9 mouse cellular contexts compared by ENCODE assay signal in the genomic region with DNA sequence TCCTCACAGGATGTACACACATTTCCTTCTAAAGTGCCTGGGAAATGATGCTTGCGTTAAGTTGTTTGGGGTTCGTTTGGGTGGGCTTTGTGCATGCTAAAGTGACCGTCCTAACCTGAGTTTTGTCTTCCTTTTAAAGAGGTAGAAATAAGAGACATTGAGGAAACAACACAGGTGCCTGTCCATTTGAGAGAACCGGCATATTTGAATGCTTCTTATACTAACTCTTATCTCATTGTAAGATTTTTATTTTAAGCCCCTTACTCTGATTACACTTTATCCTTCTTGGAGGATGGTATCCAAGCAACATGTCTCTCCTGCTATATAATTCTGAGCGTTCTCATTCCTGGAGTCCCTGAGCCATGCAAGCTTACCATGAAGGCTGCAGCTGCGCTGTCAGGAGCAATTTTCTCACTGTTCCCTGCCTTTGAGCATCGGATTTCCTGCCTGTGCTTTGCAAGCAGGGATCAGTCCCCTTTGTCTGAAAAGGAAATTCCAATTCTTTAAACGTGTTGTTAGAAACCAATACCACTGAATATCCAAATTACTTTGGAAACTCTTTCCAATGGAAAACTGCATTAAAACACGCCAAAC. TPM values are rescaled to one million over a fixed set of nuclear protein-coding genes. Genes with fewer than 3 reads are reported as not detected.
DNase-seq lines count a peak whose midpoint lies in the region; ATAC-seq lines count a peak whose summit lies in the region.
"Had no signal": no experiment of that assay in that cellular context is flagged by ENCODE, and none has a peak within 500 bp of the region (broad histone marks: within the 10 kb centered on the region; RNA-seq: fewer than 3 reads in every experiment).

No protein-coding gene starts in this region.

- no peaks in the 10 kb centered on the region for H3K27me3 ChIP-seq in heart, embryonic 11.5 days (ENCODE audit: control insufficient read depth, insufficient read depth, low read length)
- no peaks in the 10 kb centered on the region for H3K27me3 ChIP-seq in hindbrain, embryonic 10.5 days (ENCODE audit: insufficient read depth, poor library complexity, severe bottlenecking)
- no peaks in the 10 kb centered on the region for H3K27me3 ChIP-seq in midbrain, embryonic 11.5 days (ENCODE audit: control insufficient read depth, insufficient read depth, low read length)

- peak overlapping the region; percentile 42 for H3K4me2 ChIP-seq in heart, embryonic 11.5 days
- H3K4me2 ChIP-seq in midbrain, embryonic 11.5 days, result peak overlapping the region; percentile 40

- no peak for ATAC-seq in heart, embryonic 11.5 days (replicated peaks; ENCODE audit: insufficient number of reproducible peaks, low FRiP score, low TSS enrichment)
- ATAC-seq in midbrain, embryonic 11.5 days (ENCODE audit: low FRiP score), result peak; percentile 73

- H3K36me3 ChIP-seq in heart, embryonic 11.5 days (ENCODE audit: control insufficient read depth, insufficient read depth, low read length), result no peaks in the 10 kb centered on the region
- peaks cover 11% of the 10 kb centered on the region; the same call in 1 of the 2 replicates for H3K36me3 ChIP-seq in hindbrain, embryonic 10.5 days
- H3K36me3 ChIP-seq in midbrain, embryonic 11.5 days (ENCODE audit: control insufficient read depth, insufficient read depth, low read length), result no peaks in the 10 kb centered on the region

- H3K27ac ChIP-seq in heart, embryonic 11.5 days (ENCODE audit: low read depth, low read length), result peak overlapping the region; percentile 42
- H3K27ac ChIP-seq in hindbrain, embryonic 10.5 days, result peak overlapping the region; percentile 83
- peak overlapping the region; percentile 80 for H3K27ac ChIP-seq in midbrain, embryonic 11.5 days (ENCODE audit: low read depth, low read length)

- no peak overlapping the region for H3K4me3 ChIP-seq in heart, embryonic 11.5 days (ENCODE audit: low read depth, low read length)
- H3K4me3 ChIP-seq in hindbrain, embryonic 10.5 days, result peak overlapping the region; percentile 37
- no peak overlapping the region; the same call in 1 of the 2 replicates for H3K4me3 ChIP-seq in midbrain, embryonic 11.5 days (ENCODE audit: low read depth, low read length)

- no peak for DNase-seq in heart, postnatal 36 days
- peak; percentile 47 for DNase-seq in R1 (ENCODE audit: low read depth, low spot score)
- DNase-seq in hindbrain, embryonic 10.5 days (ENCODE audit: low spot score), result peak; percentile 50
- DNase-seq in midbrain, embryonic 11.5 days (ENCODE audit: low spot score, missing footprints), result peak; percentile 93
- DNase-seq in cerebellum, postnatal 25 days, result no peak
- no peak for DNase-seq in adrenal gland, postnatal 4 days (ENCODE audit: low spot score in 2 of 2)
- no peak for DNase-seq in gastrocnemius, adult 8-10 months (ENCODE audit: low spot score in 2 of 2)
- DNase-seq: cerebellum, adult 9-11 months had no signal

- no peaks in the 10 kb centered on the region for H3K9me3 ChIP-seq in heart, embryonic 11.5 days (replicated peaks; ENCODE audit: control insufficient read depth, low read length)
- H3K9me3 ChIP-seq in hindbrain, embryonic 10.5 days, result 0 out of 2 replicates have a peak, but pooled peaks cover 3% of the 10 kb centered on the region
- H3K9me3 ChIP-seq in midbrain, embryonic 11.5 days (ENCODE audit: control insufficient read depth, low read length), result no peaks in the 10 kb centered on the region

- intact Hi-C loops in heart, postnatal 36 days (cut with DNase I), result loop anchor here (1.0 to 2.0 kb wide), 2 partner anchors 16 to 28 kb away; a partner anchor contains a TSS

- 14% methylated on average over 9 of the region's 9 CpGs for WGBS in heart, embryonic 11.5 days (ENCODE audit: insufficient replicate concordance)
- WGBS in hindbrain, embryonic 10.5 days, result 6% methylated on average over 9 of the region's 9 CpGs
- WGBS in midbrain, embryonic 11.5 days, result 4% methylated on average over 9 of the region's 9 CpGs

- no peak overlapping the region for H3K9ac ChIP-seq in heart, embryonic 11.5 days (ENCODE audit: low read depth, low read length)
- H3K9ac ChIP-seq in midbrain, embryonic 11.5 days (ENCODE audit: low read length), result peak overlapping the region; percentile 47; the same call in 1 of the 2 replicates

- peaks cover 14% of the 10 kb centered on the region for H3K4me1 ChIP-seq in heart, embryonic 11.5 days (ENCODE audit: control insufficient read depth, insufficient read depth, low read length)
- peaks cover 45% of the 10 kb centered on the region for H3K4me1 ChIP-seq in hindbrain, embryonic 10.5 days (replicated peaks)
- H3K4me1 ChIP-seq in midbrain, embryonic 11.5 days (ENCODE audit: control insufficient read depth, insufficient read depth, low read length), result peaks cover 27% of the 10 kb centered on the region

RNA-seq across cellular contexts. Expression of a gene that starts 16.3 kb away (rescaled TPM):
- polyA plus RNA-seq in heart, embryonic 11.5 days (2014; fragmentation: Nextera tagmentation; extraction: Ambion mirVana), result 2,531 and 2,677 TPM in 2 replicates
- 1,000 to 10,000 TPM; 1,282 to 1,390 TPM for total RNA-seq in heart, postnatal 36 days (2021)
- 2,933 and 3,536 TPM in 2 replicates for polyA plus RNA-seq in hindbrain, embryonic 10.5 days (2016; fragmentation: Nextera tagmentation; extraction: Ambion mirVana)
- polyA plus RNA-seq in midbrain, embryonic 11.5 days (2014; fragmentation: Nextera tagmentation; extraction: Ambion mirVana), result 3,704 and 3,886 TPM in 2 replicates
- total RNA-seq in adrenal gland, postnatal 4 days (2021), result 1,000 to 10,000 TPM; 1,260 to 1,409 TPM
- 1,000 to 10,000 TPM in 3 of 4 experiments, 100 to 1,000 TPM in 1; 996 to 1,351 (median 1,061) TPM for total RNA-seq in gastrocnemius, adult 8-10 months (2022)

Comparison
In these comparisons a context has a peak if more than half of its experiments do, and no peak if none do; other contexts are left out.
1. DNase-seq: peak in R1 (single experiment), hindbrain, embryonic 10.5 days (single experiment) and midbrain, embryonic 11.5 days (single experiment); none in heart, postnatal 36 days (0 of 2), cerebellum, postnatal 25 days (0 of 2), adrenal gland, postnatal 4 days (0 of 2) and gastrocnemius, adult 8-10 months (0 of 2).
2. Peak in every context shown above with its lines, with median percentiles within 50 percentile points of each other: H3K27ac ChIP-seq.